Mouse (Mus musculus) heart, embryonic 16.5 days (tissue): ENCODE measurements around the gene Sipa1l3. TPM values are rescaled to one million over a fixed set of nuclear protein-coding genes. Genes with fewer than 3 reads are reported as not detected.

ENCODE experiments used
- ATAC-seq: fragments of 200-750 bp; cut with Nextera tagmentation; replicated peaks from 2 replicates; pipeline ENCODE4 v1.8.0; 2017; ENCODE audit warnings: moderate number of reproducible peaks; ENCODE audit not compliant: insufficient read depth, low FRiP score; ENCODE audit errors: extremely low read depth
- H3K27ac ChIP-seq: fragments of 300-500 bp; sonication (generic); 2 replicates; pipeline ENCODE4 v1.5.1; 2014; ENCODE audit warnings: mild to moderate bottlenecking, low read length, control low read depth, moderate library complexity
- H3K27me3 ChIP-seq: fragments of 300-500 bp; sonication (generic); 2 replicates; pipeline ENCODE4 v1.6.1; 2014; ENCODE audit warnings: low read length, mixed read lengths; ENCODE audit not compliant: control insufficient read depth, insufficient read depth
- H3K36me3 ChIP-seq: fragments of 300-500 bp; sonication (generic); 2 replicates; pipeline ENCODE4 v1.6.1; 2014; ENCODE audit not compliant: control insufficient read depth, insufficient read depth
- H3K4me1 ChIP-seq: fragments of 300-500 bp; sonication (generic); 2 replicates; pipeline ENCODE4 v1.6.1; 2014; ENCODE audit warnings: low read length, mixed read lengths; ENCODE audit not compliant: control insufficient read depth, insufficient read depth
- H3K4me2 ChIP-seq: fragments of 300-500 bp; sonication (generic); 2 replicates; pipeline ENCODE4 v1.6.1; 2014; ENCODE audit warnings: low read depth, mild to moderate bottlenecking, control low read depth, low read length
- H3K4me3 ChIP-seq: fragments of 300-500 bp; sonication (generic); 2 replicates; pipeline ENCODE4 v1.5.1; 2014; ENCODE audit warnings: mild to moderate bottlenecking, control low read depth, low read length
- H3K9ac ChIP-seq: fragments of 300-500 bp; sonication (generic); 2 replicates; pipeline ENCODE4 v1.6.1; 2014; ENCODE audit warnings: low read length, control low read depth
- H3K9me3 ChIP-seq: fragments of 300-500 bp; sonication (generic); replicated peaks from 2 replicates; pipeline ENCODE4 v1.6.1; 2016; ENCODE audit warnings: low read length; ENCODE audit not compliant: control insufficient read depth
- WGBS: fragments of 180-500 bp; shearing (Covaris S2); extraction: QIAGEN DNeasy Blood & Tissue Kit; methylation state at CpG from one replicate; pipeline ENCODE4 v1.1.7; 2014; 5-methylcytosine and 5-hydroxymethylcytosine counted together
- polyA plus RNA-seq: library from polyadenylated mRNA; unstranded; fragments of >200 nt; fragmentation: Nextera tagmentation; extraction: Ambion mirVana; gene quantifications from 2 replicates; pipeline ENCODE4 v1.2.1, GENCODE M21; 2015

The Sipa1l3 gene
- polyA plus RNA-seq, 1 experiment from 2014 or later = 5.8 TPM

DNA sequence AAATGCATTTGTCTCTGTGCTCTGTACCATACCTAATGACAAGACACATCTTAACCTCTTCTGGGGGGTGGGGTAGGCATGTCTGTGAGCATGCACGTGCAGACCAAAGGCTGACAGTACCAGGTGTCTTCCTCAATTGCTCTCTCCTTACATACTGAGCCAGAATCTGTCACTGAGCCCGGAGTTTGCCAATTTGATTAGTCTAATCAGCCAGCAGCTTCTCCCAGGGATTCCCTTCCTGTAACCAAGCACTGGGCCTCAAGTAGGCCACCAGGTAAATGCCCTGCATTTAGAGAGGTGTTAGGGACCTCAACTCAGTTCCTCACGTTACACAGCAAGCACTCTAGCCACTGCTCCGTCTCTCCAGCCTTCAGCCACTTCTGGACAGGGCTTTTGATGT is 38.3 kb downstream of the Sipa1l3 start:
- WGBS = 81% methylated on average over 4 of the region's 4 CpGs
- no peak overlapping the region for H3K27ac ChIP-seq
- no peak overlapping the region for H3K4me3 ChIP-seq
- H3K9ac ChIP-seq = no peak overlapping the region
- 0 out of 2 replicates have a peak, but pooled peaks cover 2% of the 10 kb centered on the region for H3K9me3 ChIP-seq
- H3K4me1 ChIP-seq = no peaks in the 10 kb centered on the region
- H3K4me2 ChIP-seq = no peak overlapping the region
- no peaks in the 10 kb centered on the region for H3K36me3 ChIP-seq
- ATAC-seq = no peak
- peaks cover 46% of the 10 kb centered on the region for H3K27me3 ChIP-seq

DNA sequence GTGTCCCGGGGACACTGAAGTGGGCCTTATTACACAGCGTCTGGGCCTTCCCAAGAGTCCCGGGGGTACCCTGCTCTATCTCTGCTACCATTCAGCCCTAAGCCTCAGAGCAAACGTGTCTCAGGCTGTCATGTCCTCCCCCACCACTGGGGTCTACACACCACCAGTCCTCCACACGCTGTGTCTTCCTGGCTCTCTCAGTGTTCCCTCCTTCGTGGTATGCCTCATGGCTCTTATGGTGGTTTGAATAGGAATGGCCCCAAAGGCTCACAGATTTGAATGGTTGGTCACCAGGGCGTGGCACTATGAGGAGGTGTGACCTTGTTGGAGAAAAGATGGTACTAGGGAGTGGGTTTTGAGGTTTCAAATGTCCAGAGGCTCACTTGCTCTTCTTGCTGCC is 43.4 kb downstream of the Sipa1l3 start:
- Histone ChIP-seq H3K27me3 (peaks cover 85% of the 10 kb centered on the region), H3K36me3 (no peaks in the 10 kb centered on the region), H3K9me3 (0 out of 2 replicates have a peak, but pooled peaks cover 2% of the 10 kb centered on the region), H3K9ac (no peak overlapping the region), H3K4me1 (peaks cover 2% of the 10 kb centered on the region; the same call in 1 of the 2 replicates), H3K4me3 (no peak overlapping the region), H3K4me2 (no peak overlapping the region), H3K27ac (no peak overlapping the region)
- WGBS = 78% methylated on average over 7 of the region's 7 CpGs
- ATAC-seq = no peak

DNA sequence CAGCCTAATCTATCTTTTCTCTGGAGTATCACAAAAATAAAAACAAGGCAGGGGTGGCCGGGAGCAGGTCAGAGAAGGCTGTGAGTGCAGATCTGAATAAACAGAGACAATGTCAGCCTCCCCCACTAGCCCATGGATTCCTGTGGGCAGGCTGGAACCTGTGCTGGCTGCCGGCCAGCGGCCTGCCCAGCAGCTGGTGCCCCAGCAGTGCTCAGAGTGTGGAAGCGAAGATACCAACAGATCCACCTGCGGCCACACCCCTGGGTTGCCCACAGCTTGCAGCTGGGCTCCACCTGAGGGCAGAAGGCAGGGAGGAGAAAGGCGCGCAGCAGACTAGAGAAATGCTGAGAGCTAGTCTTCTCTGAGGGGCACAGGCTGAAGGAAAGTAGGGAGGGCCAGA is 47.1 kb downstream of the Sipa1l3 start:
- H3K9me3 ChIP-seq = no peaks in the 10 kb centered on the region
- peaks cover 91% of the 10 kb centered on the region for H3K27me3 ChIP-seq
- no peak overlapping the region for H3K4me2 ChIP-seq
- peaks cover 2% of the 10 kb centered on the region; the same call in 1 of the 2 replicates for H3K4me1 ChIP-seq
- no peak for ATAC-seq
- H3K36me3 ChIP-seq = no peaks in the 10 kb centered on the region
- H3K4me3 ChIP-seq = no peak overlapping the region
- no peak overlapping the region for H3K27ac ChIP-seq
- no peak overlapping the region for H3K9ac ChIP-seq
- 67% methylated on average over 7 of the region's 7 CpGs for WGBS

DNA sequence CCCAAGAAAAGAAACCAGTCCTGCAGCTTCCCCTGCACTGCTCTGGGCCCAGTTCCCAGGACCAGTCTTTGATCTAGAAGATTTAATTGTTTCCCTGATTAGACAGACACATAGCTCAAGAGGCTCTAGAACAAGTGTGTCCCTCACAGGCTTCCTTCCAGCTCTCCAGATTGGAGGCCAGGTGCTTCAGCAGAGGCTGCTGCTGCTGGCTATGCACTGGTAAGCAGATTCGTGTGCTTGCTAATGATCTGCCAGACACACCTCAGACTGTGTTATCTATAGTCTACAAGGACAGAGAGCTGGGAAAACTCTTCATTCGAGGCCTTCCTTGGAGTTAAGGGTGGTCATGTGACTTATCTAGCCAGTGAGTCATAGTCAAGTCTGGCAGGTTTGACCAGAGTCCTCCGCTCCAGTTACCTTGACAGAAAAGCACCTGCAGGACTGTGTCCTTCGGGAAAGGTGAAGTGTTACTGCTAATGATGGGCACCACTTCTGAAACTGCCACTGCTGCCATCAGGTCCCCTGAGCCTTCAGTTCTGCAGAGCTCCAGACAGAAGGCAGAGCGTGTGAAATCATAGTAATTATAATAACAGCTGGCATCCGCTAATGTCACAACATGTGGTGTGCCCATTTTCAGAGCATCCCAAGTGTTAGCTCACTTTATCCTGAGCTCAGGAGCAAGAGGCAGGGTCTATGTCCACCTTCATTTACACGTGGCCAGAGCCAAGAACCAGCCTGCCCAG is 48.7 kb downstream of the Sipa1l3 start:
- no peak overlapping the region for H3K4me2 ChIP-seq
- H3K9ac ChIP-seq = no peak overlapping the region
- H3K4me3 ChIP-seq = no peak overlapping the region
- no peak overlapping the region for H3K27ac ChIP-seq
- no peak for ATAC-seq
- 59% methylated on average over 7 of the region's 7 CpGs for WGBS
- peaks cover 2% of the 10 kb centered on the region; the same call in 1 of the 2 replicates for H3K4me1 ChIP-seq
- H3K27me3 ChIP-seq = peaks cover 92% of the 10 kb centered on the region
- no peaks in the 10 kb centered on the region for H3K9me3 ChIP-seq
- H3K36me3 ChIP-seq = no peaks in the 10 kb centered on the region

DNA sequence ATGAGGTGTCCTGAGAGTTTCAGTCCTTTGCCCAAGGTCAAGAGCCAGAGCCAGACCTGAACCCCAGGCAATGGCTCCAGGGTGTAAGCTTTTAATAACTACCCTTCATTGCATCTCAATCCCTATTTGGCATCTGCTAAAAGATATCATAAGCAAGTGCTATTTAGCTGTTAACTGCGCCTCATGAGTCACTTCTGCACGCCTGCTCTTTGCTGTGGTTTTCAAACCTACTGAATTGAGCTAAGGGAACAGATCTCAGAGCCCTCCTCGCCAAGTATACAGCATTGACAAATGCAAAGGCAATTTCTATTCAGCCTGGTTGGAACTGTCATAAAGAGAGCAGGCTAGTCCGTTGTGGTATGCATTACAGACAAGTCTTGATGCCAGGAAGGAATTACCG is 49.8 kb downstream of the Sipa1l3 start:
- no peak for ATAC-seq
- 81% methylated on average over 5 of the region's 5 CpGs for WGBS
- Histone ChIP-seq H3K4me3 (no peak overlapping the region), H3K9ac (no peak overlapping the region), H3K4me2 (no peak overlapping the region), H3K27ac (no peak overlapping the region), H3K9me3 (no peaks in the 10 kb centered on the region), H3K36me3 (no peaks in the 10 kb centered on the region), H3K27me3 (peaks cover 94% of the 10 kb centered on the region), H3K4me1 (peaks cover 2% of the 10 kb centered on the region; the same call in 1 of the 2 replicates)

DNA sequence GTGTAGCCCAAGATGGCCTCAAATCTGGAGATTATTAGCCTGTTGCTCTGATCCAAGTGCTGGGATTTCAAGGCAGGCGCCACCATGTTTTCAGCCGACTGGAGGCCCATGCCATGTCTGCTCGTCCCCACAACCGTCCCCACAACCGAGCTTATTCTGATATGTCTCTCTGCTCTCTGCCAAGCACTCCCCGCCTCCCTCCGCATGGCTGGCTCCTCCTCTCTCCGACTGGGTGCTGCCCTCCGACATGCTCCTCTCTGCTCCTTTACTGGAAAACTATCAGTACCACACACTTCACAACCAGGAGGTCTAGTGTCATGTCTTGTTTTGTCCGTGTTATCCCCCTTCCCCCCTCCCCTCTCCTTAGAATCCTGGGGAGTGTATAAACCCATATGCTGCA is 51.9 kb downstream of the Sipa1l3 start:
- Histone ChIP-seq H3K36me3 (no peaks in the 10 kb centered on the region), H3K4me1 (peaks cover 6% of the 10 kb centered on the region), H3K4me3 (no peak overlapping the region), H3K9ac (no peak overlapping the region), H3K9me3 (no peaks in the 10 kb centered on the region), H3K27me3 (peaks cover 92% of the 10 kb centered on the region), H3K27ac (no peak overlapping the region), H3K4me2 (no peak overlapping the region)
- no peak for ATAC-seq
- 63% methylated on average over 10 of the region's 10 CpGs for WGBS

DNA sequence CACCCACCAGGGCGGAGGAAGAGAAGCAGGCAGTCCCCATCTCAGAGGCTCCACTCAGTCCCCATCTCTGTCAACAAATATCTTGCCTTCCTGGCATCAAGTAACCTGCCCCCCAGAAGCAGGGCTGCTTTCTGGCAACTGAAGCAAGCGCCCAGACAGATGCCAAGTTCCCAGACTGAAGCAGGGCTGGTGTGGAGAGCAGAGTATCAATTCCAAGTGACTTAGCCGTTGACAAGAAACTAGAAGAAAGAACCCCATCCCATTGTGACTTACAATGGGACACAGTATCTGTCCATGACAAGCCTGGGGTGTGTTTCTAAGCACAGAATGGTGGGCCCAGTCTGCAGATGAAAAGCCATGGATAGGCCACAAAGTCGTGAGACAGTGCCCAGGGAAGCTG is 52.7 kb downstream of the Sipa1l3 start:
- no peak overlapping the region for H3K4me3 ChIP-seq
- no peak overlapping the region for H3K9ac ChIP-seq
- ATAC-seq = no peak
- H3K4me1 ChIP-seq = peaks cover 12% of the 10 kb centered on the region
- H3K27ac ChIP-seq = no peak overlapping the region
- H3K4me2 ChIP-seq = no peak overlapping the region
- no peaks in the 10 kb centered on the region for H3K9me3 ChIP-seq
- 85% methylated on average over 4 of the region's 4 CpGs for WGBS
- no peaks in the 10 kb centered on the region for H3K36me3 ChIP-seq
- H3K27me3 ChIP-seq = peaks cover 87% of the 10 kb centered on the region

DNA sequence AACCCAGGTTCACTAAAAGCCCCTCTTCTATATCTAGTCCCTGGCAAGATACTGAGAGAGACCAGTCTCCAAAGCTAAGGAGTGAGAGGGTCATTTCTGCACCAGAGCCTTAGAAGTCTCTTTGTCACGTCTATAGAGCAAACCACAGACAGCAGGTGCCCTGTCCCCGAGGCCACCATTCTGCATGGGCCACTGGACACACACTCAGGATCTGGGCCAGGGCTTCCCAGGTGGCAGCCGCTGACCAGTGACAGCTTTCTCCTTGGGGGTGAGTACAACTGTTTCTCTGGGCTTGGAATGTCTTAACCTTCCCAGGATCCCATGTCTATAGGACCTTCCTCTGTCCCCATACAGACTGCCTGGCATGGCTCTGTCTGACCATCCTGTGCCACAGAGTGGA is 55.6 kb downstream of the Sipa1l3 start:
- H3K4me2 ChIP-seq = no peak overlapping the region
- ATAC-seq = no peak
- no peaks in the 10 kb centered on the region for H3K36me3 ChIP-seq
- peaks cover 12% of the 10 kb centered on the region for H3K4me1 ChIP-seq
- H3K9me3 ChIP-seq = no peaks in the 10 kb centered on the region
- WGBS = 84% methylated on average over 3 of the region's 3 CpGs
- H3K9ac ChIP-seq = no peak overlapping the region
- H3K4me3 ChIP-seq = no peak overlapping the region
- H3K27ac ChIP-seq = no peak overlapping the region
- H3K27me3 ChIP-seq = peaks cover 87% of the 10 kb centered on the region

DNA sequence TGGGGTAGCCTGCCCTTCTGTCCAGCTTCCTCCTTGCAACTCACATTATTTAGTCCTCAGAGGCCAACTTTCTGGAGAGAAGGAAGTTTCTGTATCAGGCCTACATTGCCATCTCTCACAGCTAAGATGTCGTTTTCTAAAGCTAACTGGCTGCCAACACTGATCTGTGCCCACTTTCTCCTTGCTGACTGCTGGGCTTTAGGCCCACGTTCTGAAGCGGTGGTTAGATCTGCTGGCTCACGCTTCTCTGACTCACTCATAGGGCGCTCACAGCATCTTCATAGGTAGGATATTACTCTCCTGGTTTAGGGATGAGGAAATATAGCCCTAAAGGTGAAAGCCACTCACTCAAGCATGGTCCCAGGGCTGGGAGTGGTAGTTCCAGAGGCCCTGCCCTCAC is 56.3 kb downstream of the Sipa1l3 start:
- Histone ChIP-seq H3K4me3 (no peak overlapping the region), H3K27me3 (peaks cover 90% of the 10 kb centered on the region), H3K36me3 (no peaks in the 10 kb centered on the region), H3K4me2 (no peak overlapping the region), H3K4me1 (peaks cover 12% of the 10 kb centered on the region), H3K9me3 (no peaks in the 10 kb centered on the region), H3K9ac (no peak overlapping the region), H3K27ac (no peak overlapping the region)
- 69% methylated on average over 5 of the region's 5 CpGs for WGBS
- no peak for ATAC-seq
